Mouse (Mus musculus): Measurements from ENCODE around the gene Ugt1a2. TPM values are rescaled to one million over a fixed set of nuclear protein-coding genes. Genes with fewer than 3 reads are reported as not detected.

Gene Ugt1a2
- total RNA-seq, 2 experiments from 2014 or later = not detected

DNA sequence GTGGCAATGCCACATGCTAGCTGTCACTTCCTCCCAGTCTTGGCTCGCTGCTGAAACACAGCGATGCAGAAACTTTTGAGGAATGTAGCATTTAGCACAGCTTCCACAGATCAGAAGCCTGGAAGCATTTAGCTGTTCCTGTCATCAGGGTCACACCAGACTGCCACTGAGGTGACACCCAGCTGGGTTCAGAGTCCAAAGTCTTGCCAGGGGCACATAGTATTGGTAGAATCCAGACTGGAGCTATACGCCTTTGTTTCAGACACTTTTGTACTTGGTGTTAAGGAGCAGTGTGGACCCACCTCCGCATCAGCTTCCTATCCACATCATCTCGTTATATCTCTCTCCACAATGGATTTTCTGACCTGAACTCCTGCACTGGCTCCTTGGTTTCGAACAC is 53.1 kb downstream of the Ugt1a2 start:
- no peak for DNase-seq (ENCODE audit: low spot score in 2 of 2)
- intact Hi-C loops (cut with DNase I) = no loop called here

DNA sequence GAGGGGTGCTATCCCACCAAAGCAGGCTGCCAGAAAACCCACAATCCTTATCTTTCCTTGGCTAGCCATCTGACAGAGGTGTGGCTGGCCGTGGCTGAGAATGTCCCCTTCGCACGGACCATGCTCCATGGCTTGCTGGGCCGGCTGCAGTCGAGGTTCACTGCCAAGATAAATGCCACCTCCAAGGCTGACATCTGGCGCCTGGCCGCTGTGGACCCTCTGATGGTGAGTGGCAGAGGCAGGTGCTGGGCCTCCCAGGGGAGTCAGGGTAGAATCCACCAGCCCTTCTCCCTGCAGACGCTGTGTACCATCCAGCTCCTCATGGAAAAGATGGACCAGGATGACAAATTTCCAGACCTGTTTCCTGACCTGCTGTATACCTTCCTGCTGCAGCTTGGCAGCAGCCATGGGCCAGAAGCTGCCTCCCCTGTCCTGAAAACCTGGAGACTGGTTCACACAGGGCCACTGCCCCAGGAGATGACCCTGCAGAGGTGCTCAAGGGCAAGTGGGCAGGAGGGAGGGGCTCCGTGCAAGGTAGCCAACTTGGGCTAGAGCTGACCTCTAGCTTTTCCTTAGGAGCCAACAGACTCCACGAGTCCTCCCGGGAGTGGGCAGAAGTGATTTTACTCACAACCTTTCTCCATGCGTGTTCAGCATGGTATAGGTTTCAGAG is 54.5 kb downstream of the Ugt1a2 start:
- intact Hi-C loops (cut with DNase I) = no loop called here

DNA sequence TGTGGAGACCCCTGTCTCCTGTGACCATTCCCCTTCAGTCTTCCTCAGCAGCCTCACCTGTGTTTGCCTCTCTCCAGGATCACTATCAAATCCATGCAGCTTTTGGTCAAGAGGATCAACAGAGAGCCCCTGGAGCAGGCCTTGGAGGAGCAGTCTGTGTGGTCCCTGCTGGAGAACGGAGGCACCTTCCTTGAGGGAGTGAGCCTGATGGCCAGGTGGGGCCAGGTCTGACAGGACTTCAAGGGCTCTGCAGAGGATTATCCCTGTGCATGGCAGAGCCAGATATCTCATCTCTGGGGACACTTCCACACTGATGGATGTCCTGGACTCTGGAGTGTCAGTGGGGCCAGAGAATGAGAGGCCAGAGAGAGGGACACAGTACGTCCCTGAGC is 55.1 kb downstream of the Ugt1a2 start:
- intact Hi-C loops (cut with DNase I) = no loop called here
- no peak for DNase-seq (ENCODE audit: low spot score in 2 of 2)

More for the DNA sequence above, 54.5 kb downstream of the Ugt1a2 start:
- DNase-seq (ENCODE audit: low spot score in 2 of 2) = no peak

DNA sequence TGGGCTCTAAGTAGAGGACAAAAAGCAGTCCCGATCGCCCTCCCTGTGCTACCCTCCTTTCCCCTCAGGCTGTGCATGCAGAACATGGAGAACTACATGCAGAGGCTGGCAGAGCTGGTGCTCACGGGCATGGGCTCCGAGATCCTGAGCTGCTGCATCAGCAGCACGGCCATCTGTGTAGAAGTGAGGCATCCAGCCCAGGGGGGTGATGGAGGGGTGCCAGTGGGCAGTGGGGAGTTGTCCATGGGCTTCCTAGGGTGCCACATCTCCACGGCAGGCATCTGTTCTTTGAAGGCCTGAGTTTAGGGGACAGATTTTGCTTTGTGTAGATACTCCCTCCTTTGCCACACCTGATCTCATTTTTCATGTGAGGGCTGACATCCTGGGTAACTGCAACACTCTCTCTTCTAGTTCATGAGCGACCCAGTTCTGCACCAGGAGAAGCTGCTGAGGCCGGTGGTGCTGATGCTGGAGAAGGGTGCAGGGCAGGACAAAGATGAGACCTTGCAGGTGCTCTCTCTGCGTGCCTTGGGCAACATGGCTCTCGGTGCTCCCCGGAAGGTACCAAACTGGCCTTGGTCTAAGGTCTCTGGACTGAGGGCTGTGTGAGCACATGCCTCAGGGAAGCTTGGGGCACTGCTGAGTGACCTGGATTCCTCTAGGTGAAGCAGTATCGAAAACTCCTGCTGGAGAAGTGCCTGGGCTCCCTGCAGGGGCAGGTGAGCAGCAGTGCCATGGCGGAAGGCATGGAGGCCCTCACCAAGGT is 55.8 kb downstream of the Ugt1a2 start:
- intact Hi-C loops (cut with DNase I) = no loop called here
- DNase-seq (ENCODE audit: low spot score in 2 of 2) = no peak

DNA sequence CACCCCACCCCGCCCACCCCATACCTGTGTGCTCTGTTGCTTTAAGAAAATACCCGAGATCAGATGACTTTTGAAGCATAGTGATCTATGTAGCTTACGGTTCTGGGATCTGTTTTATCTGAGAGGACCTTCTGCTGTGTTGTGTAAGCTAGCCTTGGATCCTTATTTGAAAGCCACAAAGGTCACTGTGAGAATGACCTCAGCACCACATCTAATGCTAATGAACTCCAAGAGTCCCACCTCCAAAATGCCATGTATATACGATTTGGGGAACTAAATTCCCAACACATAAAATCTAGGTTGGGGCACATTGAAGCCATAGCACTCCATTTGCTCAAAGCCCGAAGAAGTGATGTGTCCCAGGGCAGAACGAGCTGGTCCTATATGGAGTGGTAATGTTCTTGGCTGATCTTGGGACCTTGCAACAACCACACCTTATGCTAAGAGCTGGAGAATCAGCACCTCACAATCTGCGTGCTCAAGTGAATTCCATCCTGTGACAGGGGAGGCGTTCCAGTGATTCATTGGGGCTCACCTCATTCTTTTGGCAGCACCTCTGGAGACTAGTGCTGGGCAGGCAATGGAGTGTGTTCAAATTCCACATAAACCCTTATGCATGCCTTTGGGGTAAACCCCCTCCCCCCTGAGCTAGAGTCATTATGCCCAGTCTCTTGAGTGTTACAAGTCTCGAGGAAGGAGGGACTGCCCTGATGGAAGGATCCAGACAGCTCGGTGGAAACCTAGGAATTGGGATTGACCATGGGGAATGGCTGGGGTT is 56.7 kb downstream of the Ugt1a2 start:
- intact Hi-C loops (cut with DNase I) = no loop called here
- no peak for DNase-seq (ENCODE audit: low spot score in 2 of 2)

DNA sequence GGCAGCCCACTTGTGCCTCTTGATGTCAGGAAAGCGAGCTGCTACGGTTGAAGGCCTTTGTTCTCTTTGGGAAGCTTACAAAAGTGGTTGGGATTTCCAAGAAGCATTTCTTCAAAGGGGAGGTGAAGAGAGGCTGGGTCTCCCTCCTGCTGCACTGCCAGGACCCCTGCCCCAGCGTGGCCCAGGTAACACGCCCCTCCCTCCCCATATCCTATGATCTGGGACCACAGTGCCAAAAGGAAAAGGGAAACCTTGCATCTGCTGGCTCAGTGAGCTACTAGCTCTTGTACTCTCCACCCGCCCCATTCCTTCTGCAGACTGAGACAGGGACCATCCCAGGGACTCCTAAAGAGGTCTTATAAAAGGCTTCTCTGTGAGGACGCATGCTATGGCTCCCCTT is 57.3 kb downstream of the Ugt1a2 start:
- intact Hi-C loops (cut with DNase I) = no loop called here
- no peak for DNase-seq (ENCODE audit: low spot score in 2 of 2)

DNA sequence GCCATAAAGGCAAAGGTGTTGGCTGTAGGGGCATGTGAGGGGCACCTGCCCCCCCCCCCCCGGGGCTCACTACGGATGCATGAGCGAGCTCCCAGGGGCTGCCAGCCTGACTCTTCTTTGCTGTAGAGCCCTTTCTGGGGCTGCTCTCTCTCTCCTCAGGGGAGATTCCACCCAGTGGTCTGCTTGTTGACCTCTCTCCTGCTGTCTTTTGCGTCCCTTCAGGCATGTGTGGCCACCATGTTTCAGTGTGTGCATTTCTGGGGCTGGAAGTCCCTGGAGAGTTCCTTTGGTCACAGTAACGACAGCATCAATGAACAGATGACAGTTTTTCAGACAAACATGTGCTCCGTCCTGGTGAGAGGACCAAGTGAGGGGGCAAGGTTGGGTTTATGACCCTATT is 58.0 kb downstream of the Ugt1a2 start:
- no peak for DNase-seq (ENCODE audit: low spot score in 2 of 2)

DNA sequence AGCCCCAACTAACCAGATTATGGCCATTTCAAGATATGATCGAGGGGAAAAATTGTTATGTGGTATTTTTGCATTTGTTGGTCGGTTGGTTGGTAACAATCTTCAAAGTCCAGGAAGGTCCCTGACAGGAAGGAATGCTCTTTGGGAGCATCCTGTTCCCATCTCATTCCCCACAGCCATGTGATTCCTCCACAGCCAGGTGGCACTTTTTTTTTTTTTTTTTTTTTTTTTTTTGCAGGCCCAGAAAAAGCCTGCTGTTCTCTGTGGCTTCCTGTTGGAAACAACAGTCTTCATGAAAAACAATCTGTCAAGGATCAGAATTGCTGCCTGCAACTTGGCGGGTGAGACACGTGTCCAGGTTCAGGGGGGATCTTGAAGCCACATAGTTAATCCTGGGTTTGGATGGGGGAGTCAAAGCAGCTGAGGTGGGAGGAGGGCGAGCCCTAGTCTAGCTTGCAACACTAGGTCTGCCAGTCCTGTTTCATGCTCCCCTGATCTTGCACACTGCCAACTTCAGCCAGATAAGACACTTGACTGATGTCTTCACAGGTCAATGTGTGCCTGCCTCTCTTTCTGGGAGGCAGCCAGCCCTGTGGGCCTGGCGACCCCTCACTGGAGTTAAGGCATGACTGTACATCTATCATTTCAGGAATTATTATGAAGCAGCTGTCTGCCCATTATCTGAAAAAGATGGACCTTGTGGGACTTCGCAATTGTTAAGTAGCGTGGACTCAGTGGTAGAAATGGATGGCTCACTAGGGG is 58.7 kb downstream of the Ugt1a2 start:
- DNase-seq (ENCODE audit: low spot score in 2 of 2) = no peak
- intact Hi-C loops (cut with DNase I) = no loop called here

More for the DNA sequence above, 58.0 kb downstream of the Ugt1a2 start:
- intact Hi-C loops (cut with DNase I) = no loop called here

DNA sequence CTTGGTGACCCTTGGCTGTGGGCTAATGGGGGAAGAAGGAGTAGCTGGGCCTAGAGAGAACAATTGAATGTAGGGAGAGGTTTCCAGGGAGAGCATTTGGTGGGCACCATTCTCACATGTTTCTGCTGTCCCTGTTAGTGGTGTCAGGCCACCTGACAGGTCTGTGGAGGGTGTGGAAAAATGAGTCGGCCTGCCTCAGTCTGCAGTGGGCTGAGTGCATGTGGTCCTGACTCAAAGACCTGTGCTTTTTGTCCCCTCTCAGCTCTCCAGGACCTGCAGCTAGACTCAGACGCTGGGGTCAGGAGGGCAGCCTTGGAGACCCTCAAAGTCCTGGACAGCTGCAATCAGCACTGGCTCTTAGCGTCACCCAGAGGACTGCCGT is 59.2 kb downstream of the Ugt1a2 start:
- DNase-seq (ENCODE audit: low spot score in 2 of 2) = no peak
- intact Hi-C loops (cut with DNase I) = no loop called here

DNA sequence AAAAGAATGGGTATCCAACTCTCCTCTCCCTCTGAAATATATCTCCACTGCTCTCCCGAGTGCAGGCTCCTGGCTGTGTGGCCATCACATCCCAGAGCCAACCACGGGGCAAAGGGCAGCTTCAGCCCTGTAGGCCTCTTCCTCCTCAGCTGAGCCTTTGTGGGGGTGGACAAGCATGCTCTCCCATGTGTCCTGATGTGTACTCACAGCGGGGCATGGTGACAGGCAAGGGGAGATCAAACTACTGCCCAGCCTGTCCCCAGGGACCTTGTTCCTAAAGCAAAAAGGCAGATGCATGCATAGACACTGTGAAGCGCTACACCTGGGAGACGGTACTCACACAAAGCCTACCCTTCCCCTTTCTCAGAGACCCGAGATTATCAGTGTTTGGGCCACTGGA is 59.7 kb downstream of the Ugt1a2 start:
- no peak for DNase-seq (ENCODE audit: low spot score in 2 of 2)

DNA sequence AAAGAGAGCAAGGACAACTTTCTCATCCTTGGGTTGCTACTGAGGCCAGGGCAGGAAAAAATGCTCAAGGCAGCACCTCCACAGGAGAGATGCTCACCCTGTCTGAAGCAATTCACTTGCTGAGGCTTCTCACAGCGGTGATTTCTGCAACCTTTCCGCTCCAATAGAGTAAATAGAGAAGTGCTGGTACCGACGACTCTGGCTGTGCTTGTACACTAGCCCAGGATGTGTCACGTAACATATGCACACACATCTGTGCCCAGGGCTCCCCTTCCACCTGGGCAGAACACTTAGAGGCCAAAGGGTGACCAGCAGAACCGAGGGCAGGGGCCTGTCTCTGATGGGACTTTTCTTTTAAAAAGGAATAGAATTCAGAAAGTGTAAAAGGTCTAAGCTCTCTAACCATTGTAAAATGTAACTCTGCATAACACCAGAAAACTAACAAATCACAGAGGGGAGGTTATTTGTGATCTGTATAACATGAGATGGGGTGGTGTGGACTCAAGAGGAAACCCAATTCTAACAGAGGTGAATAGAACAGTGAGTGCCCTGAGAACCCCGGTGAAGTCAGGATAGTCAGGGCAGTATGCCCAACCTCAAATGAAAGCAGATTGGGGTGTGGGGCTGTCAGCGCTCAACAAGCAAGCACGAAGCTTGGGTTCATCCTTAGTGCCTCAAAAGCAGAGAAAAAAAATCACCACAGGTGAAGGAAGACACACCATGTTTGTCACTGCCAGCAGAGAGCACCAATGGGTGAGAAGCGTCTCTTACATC is 60.4 kb downstream of the Ugt1a2 start:
- intact Hi-C loops (cut with DNase I) = no loop called here

More for the DNA sequence above, 59.7 kb downstream of the Ugt1a2 start:
- intact Hi-C loops (cut with DNase I) = no loop called here

DNA sequence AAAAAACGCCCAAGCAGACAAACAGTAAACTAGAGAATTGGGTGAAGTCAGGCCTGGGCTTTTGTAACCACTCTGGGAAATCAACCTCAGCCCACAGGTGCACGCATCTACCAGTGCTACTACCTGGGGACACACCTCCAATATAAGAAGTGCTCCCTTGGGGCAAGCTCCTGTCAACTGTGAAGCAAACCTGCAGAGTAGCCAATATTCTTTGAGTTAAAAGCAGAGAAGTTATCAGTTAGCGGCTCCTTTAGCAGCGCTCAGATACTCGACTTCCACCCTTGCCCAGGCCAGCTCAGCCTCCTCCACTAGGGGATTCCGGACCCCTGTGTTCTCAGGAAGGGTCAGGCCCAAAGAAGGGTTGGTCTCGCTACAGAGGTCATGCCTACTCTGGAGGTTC is 61.3 kb downstream of the Ugt1a2 start:
- no peak for DNase-seq (ENCODE audit: low spot score in 2 of 2)
- intact Hi-C loops (cut with DNase I) = no loop called here

More for the DNA sequence above, 60.4 kb downstream of the Ugt1a2 start:
- DNase-seq (ENCODE audit: low spot score in 2 of 2) = no peak

DNA sequence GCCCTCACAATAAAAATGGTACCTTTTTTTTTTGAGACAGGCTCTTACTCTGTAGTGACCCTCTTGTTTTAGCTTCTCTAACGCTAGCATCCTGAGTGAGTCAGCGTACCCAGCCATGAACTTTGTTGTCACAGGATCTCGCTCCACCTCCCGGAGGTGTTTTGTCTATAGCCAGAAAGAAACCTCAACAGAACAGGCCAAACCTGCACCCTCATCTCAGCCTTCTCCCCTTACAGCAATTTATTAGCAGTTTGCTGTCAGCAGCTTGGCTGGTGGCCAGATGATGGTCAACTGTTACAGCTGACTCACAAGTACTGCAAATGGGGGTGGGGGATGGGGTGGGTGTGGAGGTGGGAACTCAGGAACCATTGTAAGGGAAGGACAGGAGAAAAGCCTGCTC is 61.9 kb downstream of the Ugt1a2 start:
- intact Hi-C loops (cut with DNase I) = no loop called here
- DNase-seq (ENCODE audit: low spot score in 2 of 2) = no peak

DNA sequence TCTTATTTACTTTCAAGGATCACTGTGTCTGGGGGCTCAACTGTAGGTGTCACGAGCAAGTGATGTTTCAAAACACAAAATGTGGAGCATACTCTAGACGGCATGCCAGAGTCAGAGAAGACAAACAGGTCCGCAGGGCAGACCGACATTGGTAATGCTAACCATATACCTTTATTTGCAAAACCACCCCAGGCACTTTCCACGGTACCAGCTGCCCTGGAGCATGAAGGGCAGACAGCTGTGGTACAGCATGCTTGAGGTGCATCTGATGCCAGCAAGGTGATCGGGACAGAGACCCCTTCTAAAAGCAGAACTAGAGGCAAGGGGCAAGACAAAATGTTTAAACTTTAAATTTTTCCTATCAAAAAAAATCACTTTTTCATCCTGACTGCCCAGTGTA is 62.6 kb downstream of the Ugt1a2 start:
- intact Hi-C loops (cut with DNase I) = no loop called here
- DNase-seq (ENCODE audit: low spot score in 2 of 2) = no peak

DNA sequence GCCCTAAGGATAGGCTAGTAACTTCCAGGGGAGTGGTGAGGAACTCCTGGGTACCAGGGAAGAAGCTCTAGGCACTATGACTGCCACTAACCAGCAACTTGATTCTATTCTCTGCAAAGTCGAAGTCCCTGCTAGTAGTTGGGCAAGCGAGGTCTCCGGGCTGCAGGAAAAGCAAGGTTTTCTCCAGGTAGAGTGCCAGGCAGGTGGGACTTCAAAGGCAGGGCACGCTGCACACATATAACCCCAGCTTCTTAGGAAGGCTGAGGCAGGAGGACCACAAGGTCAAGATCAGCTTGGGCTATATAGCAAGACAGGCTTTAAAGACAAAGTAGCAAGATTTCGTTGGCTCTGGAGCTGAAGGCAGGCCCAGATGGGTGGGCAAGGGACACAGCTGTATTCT is 63.4 kb downstream of the Ugt1a2 start:
- DNase-seq (ENCODE audit: low spot score in 2 of 2) = no peak
- intact Hi-C loops (cut with DNase I) = no loop called here

DNA sequence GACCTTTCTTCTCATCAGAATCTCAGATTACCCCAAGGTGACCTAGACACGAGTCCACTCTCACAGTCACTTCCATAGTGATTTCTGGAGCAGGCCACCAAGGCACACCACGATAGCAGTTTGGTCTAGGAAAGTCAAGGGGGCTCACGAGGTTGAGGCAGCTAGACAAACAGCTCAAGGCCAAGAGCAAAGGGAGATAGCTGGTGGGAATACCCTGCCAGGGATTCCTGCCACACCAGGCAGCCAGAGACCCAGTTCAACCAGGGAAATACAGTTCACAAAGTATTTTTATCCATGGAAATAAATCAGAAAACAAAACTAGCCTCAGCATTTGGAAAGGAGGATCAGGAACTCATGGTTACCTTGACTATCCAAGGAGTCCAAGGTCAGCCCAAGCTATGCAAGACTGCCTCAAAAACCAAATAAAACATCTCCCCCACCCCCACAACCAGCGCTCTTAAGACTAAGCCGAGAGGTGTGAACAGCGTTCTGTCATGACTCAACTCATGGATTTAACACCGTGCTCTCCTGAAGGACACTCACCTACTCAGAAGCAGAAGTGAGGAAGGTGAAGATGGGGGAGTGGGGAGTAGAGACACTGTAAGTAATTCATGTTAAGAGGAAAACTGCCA is 64.0 kb downstream of the Ugt1a2 start:
- DNase-seq (ENCODE audit: low spot score in 2 of 2) = no peak
- intact Hi-C loops (cut with DNase I) = no loop called here

DNA sequence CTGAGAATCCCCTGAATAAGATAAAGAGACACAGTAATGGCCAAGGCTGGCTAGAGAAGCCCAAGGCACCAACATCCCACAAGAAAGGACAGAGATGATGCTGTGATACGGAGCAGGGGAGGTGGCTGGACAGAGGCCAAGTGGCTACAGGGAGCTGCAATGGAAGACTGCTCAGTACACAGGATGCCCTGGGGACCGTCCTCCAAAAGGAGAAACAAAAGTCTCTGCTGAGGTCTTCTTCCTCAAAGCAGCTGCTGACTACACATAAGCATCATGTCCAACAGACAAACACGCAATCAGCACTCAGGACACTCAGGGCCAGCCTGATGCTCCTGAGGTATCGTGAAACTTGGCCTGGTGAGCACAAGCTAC is 64.5 kb downstream of the Ugt1a2 start:
- DNase-seq (ENCODE audit: low spot score in 2 of 2) = no peak
- intact Hi-C loops (cut with DNase I) = no loop called here

DNA sequence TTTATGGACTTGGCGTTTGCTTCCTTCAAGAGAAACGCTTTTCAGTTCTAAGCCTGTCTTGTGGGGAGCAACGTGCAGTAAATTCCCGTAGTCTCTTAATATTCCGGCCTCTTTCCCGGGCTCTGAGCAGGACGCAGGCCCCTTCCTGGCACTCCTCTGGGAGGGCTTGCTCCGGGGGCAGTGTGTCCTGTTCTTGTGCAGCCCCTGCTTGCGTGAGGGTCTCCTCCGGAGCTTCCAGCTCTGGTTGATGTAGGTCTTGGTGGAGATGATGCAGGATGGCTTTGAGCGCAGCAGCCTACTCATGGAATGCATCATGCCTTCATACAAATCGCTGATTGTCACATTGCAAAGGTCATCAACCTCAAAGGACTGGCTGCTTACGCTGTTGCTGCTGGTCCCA is 65.7 kb downstream of the Ugt1a2 start:
- intact Hi-C loops (cut with DNase I) = no loop called here
- DNase-seq (ENCODE audit: low spot score in 2 of 2) = no peak

DNA sequence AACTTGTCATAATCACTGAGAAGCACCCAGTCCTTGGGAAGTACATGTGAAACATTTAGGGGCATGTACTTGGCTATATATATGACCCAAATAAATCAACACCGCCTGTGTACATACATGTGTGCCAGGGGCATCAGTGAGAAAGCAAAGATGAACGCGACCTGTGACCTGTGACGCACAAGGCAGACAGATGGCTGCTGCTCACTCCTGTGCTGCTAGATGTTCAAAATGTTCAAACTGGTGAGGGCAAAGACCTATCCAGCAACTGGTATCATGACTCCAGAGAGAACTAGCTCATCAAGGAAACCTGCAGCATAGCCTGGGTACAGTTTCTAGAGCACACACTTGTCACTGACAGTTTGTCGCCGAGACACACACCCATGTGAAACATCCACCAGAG is 67.1 kb downstream of the Ugt1a2 start:
- no peak for DNase-seq (ENCODE audit: low spot score in 2 of 2)

More for the DNA sequence above, 67.1 kb downstream of the Ugt1a2 start:
- intact Hi-C loops (cut with DNase I) = no loop called here

Data from left cerebral cortex, postnatal 25 days (tissue).